Mouse (Mus musculus) liver, adult 2 months (tissue): ENCODE measurements around the gene Ndufs8. TPM values are rescaled to one million over a fixed set of nuclear protein-coding genes. Genes with fewer than 3 reads are reported as not detected.

Experiments used
- DNase-seq: peaks from one replicate; pipeline ENCODE4 v3.0.0-alpha.2; 2011; ENCODE audit warnings: low read depth, low spot score; ENCODE audit errors: extremely low read depth
- H3K27ac ChIP-seq: fragments of 200-500 bp; replicated peaks from 2 replicates; pipeline ENCODE4 v1.5.1; 2012; ENCODE audit warnings: low read depth, mild to moderate bottlenecking, control low read depth, inconsistent platforms, low read length; ENCODE audit not compliant: insufficient read depth
- H3K27me3 ChIP-seq: fragments of 200-500 bp; 2 replicates; pipeline ENCODE4 v1.6.1; 2012; ENCODE audit warnings: mild to moderate bottlenecking, moderate library complexity, low read length, inconsistent platforms; ENCODE audit not compliant: control insufficient read depth, insufficient read depth
- H3K36me3 ChIP-seq: fragments of 200-500 bp; 2 replicates; pipeline ENCODE4 v1.6.1; 2012; ENCODE audit warnings: low read length, inconsistent platforms; ENCODE audit not compliant: control insufficient read depth, insufficient read depth
- H3K4me1 ChIP-seq: fragments of 200-500 bp; 2 replicates; pipeline ENCODE4 v1.6.1; 2011; ENCODE audit warnings: low read length; ENCODE audit not compliant: control insufficient read depth, insufficient read depth
- H3K4me3 ChIP-seq: fragments of 200-500 bp; 2 replicates; pipeline ENCODE4 v1.5.1; 2011; ENCODE audit warnings: low read depth, mild to moderate bottlenecking, control low read depth, low read length, moderate library complexity; ENCODE audit not compliant: insufficient read depth
- H3K79me2 ChIP-seq: fragments of 200-500 bp; 2 replicates; pipeline ENCODE4 v1.6.1; 2012; ENCODE audit warnings: inconsistent platforms, mild to moderate bottlenecking, low read length, moderate library complexity; ENCODE audit not compliant: control insufficient read depth, insufficient read depth
- H3K9ac ChIP-seq: fragments of 200-500 bp; 2 replicates; pipeline ENCODE4 v1.6.1; 2012; ENCODE audit warnings: low read depth, mild to moderate bottlenecking, control low read depth, inconsistent platforms, low read length
- CTCF ChIP-seq: fragments of 200-500 bp; IDR thresholded peaks from 2 replicates; pipeline ENCODE4 v1.5.1; 2011; ENCODE audit warnings: low read depth, low read length, control low read depth
- POLR2A ChIP-seq: fragments of 200-500 bp; IDR thresholded peaks from 2 replicates; pipeline ENCODE4 v1.6.1; 2011; ENCODE audit warnings: low read length, control low read depth; ENCODE audit not compliant: insufficient read depth; ENCODE audit errors: extremely low read depth
- WGBS: fragments of 180-500 bp; shearing (Covaris S2); methylation state at CpG from one replicate; pipeline ENCODE4 v1.1.7; 2018; 5-methylcytosine and 5-hydroxymethylcytosine counted together
- polyA plus RNA-seq: library from polyadenylated mRNA; depleted of rRNA; stranded (reverse); fragments of >200 nt; gene quantifications from 2 replicates; pipeline ENCODE4 v1.2.3, GENCODE M21; 2012
- total RNA-seq: library from RNA; depleted of rRNA; stranded (reverse); fragments of >200 nt; gene quantifications from 2 replicates; pipeline ENCODE4 v1.2.3, GENCODE M21; 2014

Ndufs8 gene
- total and polyA plus RNA-seq, 2 experiments, result 213 to 266 TPM

GRCm38 (mm10) chr19:3898952-3899351 is 13.6 kb downstream of the Ndufs8 start:
- Histone ChIP-seq H3K27me3 (no peaks in the 10 kb centered on the region), H3K4me3 (no peak overlapping the region), H3K36me3 (peaks cover 9% of the 10 kb centered on the region; the same call in 1 of the 2 replicates), H3K79me2 (peaks cover 4% of the 10 kb centered on the region; the same call in 1 of the 2 replicates), H3K27ac (no peak overlapping the region), H3K4me1 (peaks cover 8% of the 10 kb centered on the region), H3K9ac (no peak overlapping the region)
- 85% methylated on average over 7 of the region's 7 CpGs for WGBS
- TF ChIP-seq POLR2A, result no peak
- no peak for DNase-seq

GRCm38 (mm10) chr19:3897557-3897956 is 15.0 kb downstream of the Ndufs8 start:
- Histone ChIP-seq H3K27me3 (no peaks in the 10 kb centered on the region), H3K27ac (no peak overlapping the region), H3K4me1 (peaks cover 8% of the 10 kb centered on the region), H3K79me2 (no peaks in the 10 kb centered on the region), H3K9ac (no peak overlapping the region), H3K36me3 (peaks cover 12% of the 10 kb centered on the region; the same call in 1 of the 2 replicates), H3K4me3 (no peak overlapping the region)
- DNase-seq, result no peak
- 89% methylated on average over 5 of the region's 5 CpGs for WGBS
- TF ChIP-seq CTCF (no peak), POLR2A (no peak)

DNA sequence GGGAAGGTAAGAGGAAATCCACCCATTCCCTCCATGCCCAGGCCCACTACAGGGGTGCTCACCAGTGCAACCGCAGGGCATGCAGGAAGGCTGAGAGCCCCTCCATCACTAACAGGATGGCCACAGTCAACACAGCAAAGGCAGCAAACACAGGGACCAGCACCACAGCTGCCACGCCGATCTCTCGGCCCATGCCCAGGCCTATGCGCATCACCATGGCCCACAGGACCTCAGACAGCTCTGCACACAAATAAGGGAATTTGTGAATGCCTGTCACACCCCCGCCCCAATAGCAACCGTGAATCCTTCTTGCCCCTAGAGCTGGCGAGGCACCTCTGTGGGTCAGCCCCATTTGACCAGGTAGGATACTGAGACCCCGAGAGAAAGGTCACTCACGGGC is 16.4 kb downstream of the Ndufs8 start:
- DNase-seq, result no peak
- no peak overlapping the region for H3K9ac ChIP-seq
- 90% methylated on average over 10 of the region's 10 CpGs for WGBS
- no peaks in the 10 kb centered on the region for H3K79me2 ChIP-seq
- TF ChIP-seq CTCF, result no peak
- no peak for TF ChIP-seq POLR2A
- no peak overlapping the region for H3K4me3 ChIP-seq
- H3K27ac ChIP-seq, result no peak overlapping the region
- H3K4me1 ChIP-seq, result peaks cover 8% of the 10 kb centered on the region
- H3K36me3 ChIP-seq, result peaks cover 15% of the 10 kb centered on the region
- no peaks in the 10 kb centered on the region for H3K27me3 ChIP-seq

GRCm38 (mm10) chr19:3895171-3895631 is 17.4 kb downstream of the Ndufs8 start:
- no peaks in the 10 kb centered on the region for H3K27me3 ChIP-seq
- DNase-seq, result peak; percentile 95
- peaks cover 8% of the 10 kb centered on the region for H3K4me1 ChIP-seq
- peaks cover 16% of the 10 kb centered on the region for H3K36me3 ChIP-seq
- no peak overlapping the region for H3K9ac ChIP-seq
- WGBS, result 27% methylated on average over 3 of the region's 3 CpGs
- H3K4me3 ChIP-seq, result no peak overlapping the region
- no peaks in the 10 kb centered on the region for H3K79me2 ChIP-seq
- no peak overlapping the region for H3K27ac ChIP-seq
- no peak for TF ChIP-seq CTCF

DNA sequence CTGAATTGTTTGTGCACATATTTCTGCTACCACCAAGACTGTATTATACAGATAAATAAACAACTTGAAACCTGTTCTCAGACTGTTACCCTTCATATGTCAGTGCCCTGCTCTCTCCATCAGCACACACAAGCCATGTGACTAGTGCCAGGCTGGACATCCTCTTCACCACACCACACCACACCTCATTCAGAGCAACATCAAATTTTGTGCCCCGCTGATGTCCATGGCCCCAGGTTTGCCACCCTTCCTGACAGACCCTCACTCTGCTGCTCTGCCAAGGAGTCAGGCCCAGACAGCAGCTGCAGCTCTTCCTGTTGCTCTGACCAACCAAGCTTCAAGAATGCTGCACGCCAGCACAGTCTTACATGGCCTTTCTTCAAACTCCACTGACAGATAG is 18.3 kb downstream of the Ndufs8 start:
- DNase-seq, result no peak
- no peak overlapping the region for H3K27ac ChIP-seq
- no peak overlapping the region for H3K9ac ChIP-seq
- H3K79me2 ChIP-seq, result no peaks in the 10 kb centered on the region
- WGBS, result 96% methylated on average over 2 of the region's 2 CpGs
- H3K27me3 ChIP-seq, result no peaks in the 10 kb centered on the region
- H3K4me3 ChIP-seq, result no peak overlapping the region
- peaks cover 8% of the 10 kb centered on the region for H3K4me1 ChIP-seq
- peaks cover 22% of the 10 kb centered on the region for H3K36me3 ChIP-seq
- TF ChIP-seq CTCF (no peak), POLR2A (no peak)

DNA sequence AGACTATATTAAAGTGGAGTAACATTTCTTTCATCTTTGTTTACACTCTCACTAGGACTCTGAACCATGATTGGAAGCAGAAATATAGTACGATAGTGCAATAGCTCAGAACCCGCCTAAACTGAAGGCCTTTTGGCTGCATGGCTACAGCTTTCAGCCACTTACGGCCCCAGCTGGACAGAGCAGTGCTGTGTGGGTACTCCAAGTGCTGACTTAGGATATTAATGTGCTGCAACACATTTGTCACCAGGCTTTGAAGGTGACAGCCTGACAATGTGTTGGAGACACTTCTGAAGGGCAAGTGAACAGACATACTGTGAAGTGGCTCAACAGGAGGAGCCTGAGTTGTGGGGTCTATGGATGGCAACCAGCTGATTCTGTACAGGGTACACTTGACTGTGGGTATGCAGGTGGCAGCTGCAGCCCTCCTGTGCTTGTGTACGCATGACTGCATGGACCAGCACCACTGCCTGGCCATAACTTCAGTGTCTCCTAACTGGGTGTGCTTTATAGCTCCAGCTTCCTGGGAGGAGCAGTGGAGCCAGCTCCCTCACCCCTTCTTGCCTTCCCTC is 18.9 kb downstream of the Ndufs8 start:
- Histone ChIP-seq H3K27me3 (no peaks in the 10 kb centered on the region), H3K79me2 (no peaks in the 10 kb centered on the region), H3K9ac (no peak overlapping the region), H3K4me3 (no peak overlapping the region), H3K36me3 (peaks cover 22% of the 10 kb centered on the region), H3K27ac (no peak overlapping the region), H3K4me1 (peaks cover 8% of the 10 kb centered on the region)
- WGBS, result 37% methylated on average over 4 of the region's 4 CpGs
- DNase-seq, result peak; percentile 39
- TF ChIP-seq CTCF (no peak), POLR2A (no peak)
